Mouse (Mus musculus): Measurements from ENCODE around the gene Iscu. TPM values are rescaled to one million over a fixed set of nuclear protein-coding genes. Genes with fewer than 3 reads are reported as not detected.
"Not testable (repeated sequence)": the region's sequence is repeated elsewhere in the genome, so short reads cannot be mapped to it uniquely, and the experiment has no call there.

Gene Iscu
- polyA plus RNA-seq, 1 experiment from 2014 or later = 101 TPM

GRCm38 (mm10) chr5:113800280-113800679 lies 27.7 kb downstream of the Iscu start, which contains the start of gene Tmem119:
TSS of gene Tmem119 (minus strand) at chr5:113800516.
- peak; percentile 68 for ATAC-seq (ENCODE audit: insufficient read depth, low FRiP score, low TSS enrichment)
- Histone ChIP-seq H3K4me2 (ENCODE audit: low read depth) (peak within 1 kb of the TSS; percentile 32), H3K27ac (ENCODE audit: low read depth, low read length) (peak within 1 kb of the TSS; percentile 76), H3K4me3 (ENCODE audit: low read depth, low read length) (peak within 1 kb of the TSS; percentile 34), H3K9ac (ENCODE audit: low read length) (peak within 1 kb of the TSS; percentile 37; the same call in 1 of the 2 replicates), H3K9me3 (ENCODE audit: control insufficient read depth, low read length) (no peaks in the 10 kb centered on the region), H3K36me3 (ENCODE audit: control insufficient read depth, insufficient read depth, low read length) (no peaks in the 10 kb centered on the region), H3K27me3 (ENCODE audit: control insufficient read depth, insufficient read depth, low read length) (no peaks in the 10 kb centered on the region), H3K4me1 (ENCODE audit: control insufficient read depth, insufficient read depth, low read length) (peaks cover 16% of the 10 kb centered on the region)
- 2% methylated on average over 11 of the region's 11 CpGs for WGBS
- DNase-seq (ENCODE audit: low spot score) = peak; percentile 80

DNA sequence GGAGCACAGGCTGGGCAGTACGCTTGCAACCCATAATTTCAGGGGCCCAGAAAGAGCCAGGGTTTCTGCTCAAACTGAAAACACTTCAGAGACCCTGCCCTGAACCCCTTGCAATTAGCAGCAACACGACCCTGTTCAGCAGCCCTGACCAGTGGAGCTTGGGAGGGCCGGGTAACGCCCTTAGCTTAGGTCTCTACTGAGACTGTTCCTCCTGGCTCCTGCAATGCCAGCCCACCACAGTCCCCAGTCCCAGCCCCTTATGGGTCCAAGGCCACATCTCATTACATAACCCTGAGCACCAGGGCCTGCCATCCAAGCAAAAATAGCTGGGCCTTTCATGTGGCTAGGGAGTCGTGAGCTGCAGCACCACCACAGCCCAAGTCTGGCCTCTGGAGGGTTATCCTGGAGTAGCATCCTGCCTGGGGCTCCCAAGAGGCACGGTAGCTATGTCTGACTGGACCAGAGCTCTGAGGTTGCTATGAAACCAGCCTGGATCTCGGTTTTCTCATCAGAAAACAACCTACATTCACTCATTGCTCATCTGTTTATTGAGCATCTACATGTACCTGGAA lies 31.9 kb downstream of the Iscu start:
- no peaks in the 10 kb centered on the region; the same call in 1 of the 2 replicates for H3K4me1 ChIP-seq (ENCODE audit: control insufficient read depth, insufficient read depth, low read length)
- no peak for DNase-seq (ENCODE audit: low spot score)
- no peaks in the 10 kb centered on the region for H3K27me3 ChIP-seq (ENCODE audit: control insufficient read depth, insufficient read depth, low read length)
- H3K9ac ChIP-seq (ENCODE audit: low read length) = no peak overlapping the region
- no peaks in the 10 kb centered on the region for H3K9me3 ChIP-seq (ENCODE audit: control insufficient read depth, low read length)
- no peak for ATAC-seq (ENCODE audit: insufficient read depth, low FRiP score, low TSS enrichment)
- H3K36me3 ChIP-seq (ENCODE audit: control insufficient read depth, insufficient read depth, low read length) = no peaks in the 10 kb centered on the region
- no peak overlapping the region for H3K4me3 ChIP-seq (ENCODE audit: low read depth, low read length)
- 61% methylated on average over 7 of the region's 7 CpGs for WGBS
- no peak overlapping the region for H3K4me2 ChIP-seq (ENCODE audit: low read depth)
- H3K27ac ChIP-seq (ENCODE audit: low read depth, low read length) = no peak overlapping the region

- DNase-seq (ENCODE audit: low spot score) (no peak), ATAC-seq (ENCODE audit: insufficient read depth, low FRiP score, low TSS enrichment) (no peak)
- WGBS = 88% methylated on average over 9 of the region's 9 CpGs
- Histone ChIP-seq H3K4me1 (ENCODE audit: control insufficient read depth, insufficient read depth, low read length) (no peaks in the 10 kb centered on the region; the same call in 1 of the 2 replicates), H3K4me3 (ENCODE audit: low read depth, low read length) (no peak overlapping the region), H3K4me2 (ENCODE audit: low read depth) (no peak overlapping the region), H3K9ac (ENCODE audit: low read length) (no peak overlapping the region), H3K9me3 (ENCODE audit: control insufficient read depth, low read length) (no peaks in the 10 kb centered on the region), H3K36me3 (ENCODE audit: control insufficient read depth, insufficient read depth, low read length) (no peaks in the 10 kb centered on the region), H3K27ac (ENCODE audit: low read depth, low read length) (no peak overlapping the region), H3K27me3 (ENCODE audit: control insufficient read depth, insufficient read depth, low read length) (no peaks in the 10 kb centered on the region)
Observed at GRCm38 (mm10) chr5:113805301-113805700, 32.8 kb downstream of the Iscu start.

DNA sequence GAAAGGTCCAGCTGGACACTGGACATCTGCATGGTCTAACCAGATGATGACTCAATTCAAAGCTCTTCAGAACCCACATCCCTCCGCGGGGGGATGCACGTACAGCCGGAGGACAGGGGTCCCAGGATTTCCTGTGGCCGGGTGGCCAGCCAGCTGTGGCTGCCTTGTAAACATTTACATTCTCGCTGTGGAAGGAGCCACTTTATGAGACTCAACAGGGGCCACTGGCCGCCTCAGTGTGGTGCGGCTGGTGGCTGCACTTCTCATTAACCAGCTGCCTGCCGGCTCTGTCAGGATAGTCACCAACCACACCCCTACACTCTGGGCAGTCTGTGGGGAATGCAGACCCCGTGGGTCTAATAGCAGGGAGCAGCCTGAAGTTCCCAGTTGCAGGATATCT lies 33.9 kb downstream of the Iscu start:
- DNase-seq (ENCODE audit: low spot score) = no peak

GRCm38 (mm10) chr5:113807712-113808111 lies 35.2 kb downstream of the Iscu start:
- Histone ChIP-seq H3K4me2 (ENCODE audit: low read depth) (no peak overlapping the region), H3K27me3 (ENCODE audit: control insufficient read depth, insufficient read depth, low read length) (no peaks in the 10 kb centered on the region), H3K36me3 (ENCODE audit: control insufficient read depth, insufficient read depth, low read length) (no peaks in the 10 kb centered on the region), H3K9ac (ENCODE audit: low read length) (no peak overlapping the region), H3K4me3 (ENCODE audit: low read depth, low read length) (no peak overlapping the region), H3K9me3 (ENCODE audit: control insufficient read depth, low read length) (no peaks in the 10 kb centered on the region), H3K27ac (ENCODE audit: low read depth, low read length) (no peak overlapping the region), H3K4me1 (ENCODE audit: control insufficient read depth, insufficient read depth, low read length) (no peaks in the 10 kb centered on the region)
- 60% methylated on average over 9 of the region's 9 CpGs for WGBS
- no peak for DNase-seq (ENCODE audit: low spot score)
- no peak for ATAC-seq (ENCODE audit: insufficient read depth, low FRiP score, low TSS enrichment)

More for the DNA sequence above, 33.9 kb downstream of the Iscu start:
- Histone ChIP-seq H3K36me3 (ENCODE audit: control insufficient read depth, insufficient read depth, low read length) (no peaks in the 10 kb centered on the region), H3K4me3 (ENCODE audit: low read depth, low read length) (no peak overlapping the region), H3K4me2 (ENCODE audit: low read depth) (no peak overlapping the region), H3K9ac (ENCODE audit: low read length) (no peak overlapping the region), H3K9me3 (ENCODE audit: control insufficient read depth, low read length) (no peaks in the 10 kb centered on the region), H3K4me1 (ENCODE audit: control insufficient read depth, insufficient read depth, low read length) (no peaks in the 10 kb centered on the region), H3K27ac (ENCODE audit: low read depth, low read length) (no peak overlapping the region), H3K27me3 (ENCODE audit: control insufficient read depth, insufficient read depth, low read length) (no peaks in the 10 kb centered on the region)
- ATAC-seq (ENCODE audit: insufficient read depth, low FRiP score, low TSS enrichment) = no peak
- WGBS = 39% methylated on average over 10 of the region's 10 CpGs

- H3K4me2 ChIP-seq (ENCODE audit: low read depth) = no peak overlapping the region
- no peak overlapping the region for H3K9ac ChIP-seq (ENCODE audit: low read length)
- H3K4me1 ChIP-seq (ENCODE audit: control insufficient read depth, insufficient read depth, low read length) = no peaks in the 10 kb centered on the region
- no peaks in the 10 kb centered on the region for H3K36me3 ChIP-seq (ENCODE audit: control insufficient read depth, insufficient read depth, low read length)
- 59% methylated on average over 2 of the region's 2 CpGs for WGBS
- H3K9me3 ChIP-seq (ENCODE audit: control insufficient read depth, low read length) = no peaks in the 10 kb centered on the region
- H3K27me3 ChIP-seq (ENCODE audit: control insufficient read depth, insufficient read depth, low read length) = no peaks in the 10 kb centered on the region
- H3K4me3 ChIP-seq (ENCODE audit: low read depth, low read length) = no peak overlapping the region
- ATAC-seq (ENCODE audit: insufficient read depth, low FRiP score, low TSS enrichment) = no peak
- DNase-seq (ENCODE audit: low spot score) = no peak
- H3K27ac ChIP-seq (ENCODE audit: low read depth, low read length) = no peak overlapping the region
Observed at GRCm38 (mm10) chr5:113808177-113808576, 35.6 kb downstream of the Iscu start.

- Histone ChIP-seq H3K27ac (ENCODE audit: low read depth, low read length) (no peak overlapping the region), H3K9ac (ENCODE audit: low read length) (no peak overlapping the region)
- WGBS = 87% methylated on average over 4 of the region's 4 CpGs
Observed at GRCm38 (mm10) chr5:113810111-113810510, 37.6 kb downstream of the Iscu start.

GRCm38 (mm10) chr5:113811824-113812420 lies 39.4 kb downstream of the Iscu start:
- 24% methylated on average over 11 of the region's 12 CpGs for WGBS
- ATAC-seq (ENCODE audit: insufficient read depth, low FRiP score, low TSS enrichment) = not testable (repeated sequence)

More at GRCm38 (mm10) chr5:113810111-113810510, 37.6 kb downstream of the Iscu start:
- H3K27me3 ChIP-seq (ENCODE audit: control insufficient read depth, insufficient read depth, low read length) = no peaks in the 10 kb centered on the region
- DNase-seq (ENCODE audit: low spot score) = no peak
- no peak overlapping the region for H3K4me2 ChIP-seq (ENCODE audit: low read depth)
- H3K36me3 ChIP-seq (ENCODE audit: control insufficient read depth, insufficient read depth, low read length) = no peaks in the 10 kb centered on the region
- ATAC-seq (ENCODE audit: insufficient read depth, low FRiP score, low TSS enrichment) = no peak
- no peak overlapping the region for H3K4me3 ChIP-seq (ENCODE audit: low read depth, low read length)
- no peaks in the 10 kb centered on the region for H3K4me1 ChIP-seq (ENCODE audit: control insufficient read depth, insufficient read depth, low read length)
- no peaks in the 10 kb centered on the region for H3K9me3 ChIP-seq (ENCODE audit: control insufficient read depth, low read length)

GRCm38 (mm10) chr5:113812638-113813037 lies 40.1 kb downstream of the Iscu start:
- H3K9ac ChIP-seq (ENCODE audit: low read length) = no peak overlapping the region
- no peaks in the 10 kb centered on the region for H3K27me3 ChIP-seq (ENCODE audit: control insufficient read depth, insufficient read depth, low read length)
- no peaks in the 10 kb centered on the region for H3K9me3 ChIP-seq (ENCODE audit: control insufficient read depth, low read length)
- no peak overlapping the region for H3K4me3 ChIP-seq (ENCODE audit: low read depth, low read length)
- WGBS = 95% methylated on average over 2 of the region's 2 CpGs
- no peak for ATAC-seq (ENCODE audit: insufficient read depth, low FRiP score, low TSS enrichment)
- 0 out of 2 replicates have a peak, but pooled peaks cover 3% of the 10 kb centered on the region for H3K4me1 ChIP-seq (ENCODE audit: control insufficient read depth, insufficient read depth, low read length)
- no peaks in the 10 kb centered on the region for H3K36me3 ChIP-seq (ENCODE audit: control insufficient read depth, insufficient read depth, low read length)
- H3K27ac ChIP-seq (ENCODE audit: low read depth, low read length) = no peak overlapping the region
- no peak for DNase-seq (ENCODE audit: low spot score)
- H3K4me2 ChIP-seq (ENCODE audit: low read depth) = no peak overlapping the region

More at GRCm38 (mm10) chr5:113811824-113812420, 39.4 kb downstream of the Iscu start:
- not testable (repeated sequence) for H3K4me1 ChIP-seq (ENCODE audit: control insufficient read depth, insufficient read depth, low read length); DNase-seq (ENCODE audit: low spot score); H3K27me3 ChIP-seq (ENCODE audit: control insufficient read depth, insufficient read depth, low read length); H3K9me3 ChIP-seq (ENCODE audit: control insufficient read depth, low read length); H3K36me3 ChIP-seq (ENCODE audit: control insufficient read depth, insufficient read depth, low read length); H3K4me3 ChIP-seq (ENCODE audit: low read depth, low read length); H3K9ac ChIP-seq (ENCODE audit: low read length); H3K27ac ChIP-seq (ENCODE audit: low read depth, low read length); H3K4me2 ChIP-seq (ENCODE audit: low read depth)

All from neural tube, embryonic 11.5 days (tissue).